Mouse (Mus musculus) stomach, postnatal 0 days (tissue): ENCODE results near the gene Alas2.

Experiments used
- CTCF ChIP-seq: IDR thresholded peaks from 2 replicates; pipeline ENCODE4 v1.5.1; 2016; ENCODE audit warnings: antibody characterized with exemption, low read depth, mild to moderate bottlenecking, moderate library complexity
- EP300 ChIP-seq: optimal IDR thresholded peaks from 2 replicates; pipeline ENCODE3; 2016; ENCODE audit warnings: antibody characterized with exemption

DNA sequence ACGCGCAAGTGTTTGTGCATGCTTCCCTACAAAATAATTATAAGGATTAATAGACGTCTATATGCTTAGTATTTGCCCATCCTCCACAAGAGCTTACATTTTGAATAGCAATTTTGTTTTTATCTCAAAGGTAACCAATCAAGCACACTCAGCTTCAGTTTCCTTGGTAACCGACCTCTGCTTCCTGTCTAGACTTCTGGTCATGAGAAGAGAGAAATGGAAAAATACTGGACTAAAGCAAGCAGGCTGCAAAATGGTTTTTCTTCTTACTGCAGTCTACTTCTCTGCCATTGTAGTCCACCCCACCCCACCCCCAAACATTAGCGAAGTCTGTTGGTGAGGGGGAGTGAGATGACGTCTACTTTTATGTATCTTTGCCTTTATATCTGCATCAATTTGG lies 35.9 kb upstream of the Alas2 start:
- TF ChIP-seq CTCF (no peak), EP300 (no peak)
